Mouse (Mus musculus) myocyte (in vitro differentiated cells): ENCODE data around the gene S100a2.

Experiments
- E2F4 ChIP-seq: IDR thresholded peaks from one replicate; pipeline ENCODE4 v1.6.1; 2011; ENCODE audit warnings: mild to moderate bottlenecking, control low read depth, moderate library complexity; ENCODE audit not compliant: insufficient read depth
- MAX ChIP-seq: IDR thresholded peaks from one replicate; pipeline ENCODE4 v1.6.1; 2011; ENCODE audit warnings: low read depth, mild to moderate bottlenecking, control low read depth
- TCF3 ChIP-seq: IDR thresholded peaks from one replicate; pipeline ENCODE4 v1.6.1; 2011; ENCODE audit warnings: low read depth, control low read depth; ENCODE audit not compliant: insufficient read length
- USF1 ChIP-seq: IDR thresholded peaks from one replicate; pipeline ENCODE4 v1.6.1; 2011; ENCODE audit warnings: low read depth, mild to moderate bottlenecking, control low read depth, moderate library complexity

DNA sequence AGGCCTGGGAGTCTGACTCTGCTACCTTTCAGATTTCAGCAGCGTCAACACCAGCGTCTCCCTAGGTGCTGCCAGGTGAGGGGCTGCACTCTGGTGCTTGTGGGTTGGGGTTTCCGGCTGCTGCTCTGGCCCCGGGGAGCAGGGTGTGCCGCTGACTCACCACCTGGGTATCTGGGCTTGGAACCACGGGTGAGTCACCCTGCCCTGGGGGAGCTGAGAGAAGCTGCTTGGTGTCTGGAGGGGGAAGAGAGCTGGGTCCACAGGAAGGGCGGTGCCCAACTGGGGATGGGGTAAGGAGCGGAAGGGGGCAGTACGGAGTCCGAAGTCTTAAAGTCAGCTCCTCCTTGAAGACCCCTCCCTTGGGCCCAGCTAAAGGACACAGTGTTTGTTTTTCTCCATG lies 3.1 kb upstream of the S100a2 start:
- TF ChIP-seq E2F4 = no peak
- TF ChIP-seq MAX = no peak
- no peak for TF ChIP-seq USF1
- peak; percentile 55 for TF ChIP-seq TCF3
